Mouse (Mus musculus) MEL (cell line): Measurements from ENCODE around the gene Elovl5. TPM values are rescaled to one million over a fixed set of nuclear protein-coding genes. Genes with fewer than 3 reads are reported as not detected.

ENCODE experiments used
- DNase-seq: peaks from one replicate; pipeline ENCODE4 v3.0.0; 2011; ENCODE audit warnings: low read depth, low spot score
- H3K27ac ChIP-seq: 2 replicates; pipeline ENCODE4 v1.5.1; 2012; ENCODE audit warnings: low read depth, mild to moderate bottlenecking, control low read depth, low read length, moderate library complexity; ENCODE audit not compliant: control insufficient read depth
- H3K27me3 ChIP-seq, 2 experiments: fragments of 150-350 bp in 1 of 2; sonication (generic) in 1 of 2; 2 replicates each; pipeline ENCODE4 v1.6.1; 2012; ENCODE audit warnings: low read length in 2 of 2, mild to moderate bottlenecking in 2 of 2, improper control_type of control experiment in 1 of 2, moderate library complexity in 1 of 2; ENCODE audit not compliant: insufficient read depth in 2 of 2, control insufficient read depth in 1 of 2
- H3K36me3 ChIP-seq, 2 experiments: 2 replicates each; pipeline ENCODE4 v1.6.1; 2012 to 2014; ENCODE audit warnings: low read length in 2 of 2, improper control_type of control experiment in 1 of 2, inconsistent platforms in 1 of 2, mild to moderate bottlenecking in 1 of 2; ENCODE audit not compliant: insufficient read depth in 2 of 2, control insufficient read depth in 1 of 2
- H3K4me1 ChIP-seq, 2 experiments: fragments of 150-350 bp in 1 of 2; sonication (generic) in 1 of 2; 2 replicates each; pipeline ENCODE4 v1.6.1; 2012; ENCODE audit warnings: low read length in 2 of 2, improper control_type of control experiment in 1 of 2, mild to moderate bottlenecking in 1 of 2; ENCODE audit not compliant: insufficient read depth in 2 of 2, control insufficient read depth in 1 of 2
- H3K4me3 ChIP-seq, 2 experiments: fragments of 150-350 bp in 1 of 2; sonication (generic) in 1 of 2; 2 replicates each; pipeline ENCODE4 v1.5.1; 2012; ENCODE audit warnings: low read depth in 2 of 2, low read length in 2 of 2, mild to moderate bottlenecking in 2 of 2, moderate library complexity in 2 of 2, control low read depth in 1 of 2, improper control_type of control experiment in 1 of 2; ENCODE audit not compliant: control insufficient read depth in 1 of 2, insufficient read depth in 1 of 2
- H3K79me2 ChIP-seq: 2 replicates; pipeline ENCODE4 v1.6.1; 2012; ENCODE audit warnings: mild to moderate bottlenecking, low read length, moderate library complexity; ENCODE audit not compliant: control insufficient read depth, poor library complexity, insufficient read depth
- H3K9ac ChIP-seq: 2 replicates; pipeline ENCODE4 v1.6.1; 2012; ENCODE audit warnings: low read depth, mild to moderate bottlenecking, control low read depth, low read length, moderate library complexity; ENCODE audit not compliant: control insufficient read depth, poor library complexity, severe bottlenecking
- H3K9me3 ChIP-seq: fragments of 150-350 bp; sonication (generic); replicated peaks from 2 replicates; pipeline ENCODE4 v1.6.1; 2012; ENCODE audit warnings: mild to moderate bottlenecking, low read length, improper control_type of control experiment, moderate library complexity; ENCODE audit not compliant: insufficient read depth
- CHD1 ChIP-seq: IDR thresholded peaks from 2 replicates; pipeline ENCODE4 v1.6.1; 2012; ENCODE audit warnings: low read depth, mild to moderate bottlenecking, inconsistent platforms, low read length, improper control_type of control experiment
- CTCF ChIP-seq, 3 experiments: IDR thresholded peaks in 2 of 3; conservative IDR thresholded peaks in 1 of 3; 2 replicates each; pipeline ENCODE4 v1.5.1; 2011 to 2012; ENCODE audit warnings: low read length in 3 of 3, low read depth in 2 of 3, mild to moderate bottlenecking in 2 of 3, improper control_type of control experiment in 1 of 3, inconsistent platforms in 1 of 3, mixed read lengths in 1 of 3, moderate library complexity in 1 of 3; ENCODE audit not compliant: control insufficient read depth in 1 of 3, insufficient read depth in 1 of 3, poor library complexity in 1 of 3, severe bottlenecking in 1 of 3
- E2F4 ChIP-seq: IDR thresholded peaks from 2 replicates; pipeline ENCODE4 v1.6.1; 2011; ENCODE audit warnings: low read depth, low read length, improper control_type of control experiment, borderline replicate concordance
- ETS1 ChIP-seq: IDR thresholded peaks from 2 replicates; pipeline ENCODE4 v1.6.1; 2012; ENCODE audit warnings: low read depth, mild to moderate bottlenecking, inconsistent platforms, low read length, improper control_type of control experiment, moderate library complexity
- GABPA ChIP-seq: IDR thresholded peaks from 2 replicates; pipeline ENCODE4 v1.6.1; 2012; ENCODE audit warnings: low read depth, mild to moderate bottlenecking, inconsistent platforms, low read length, improper control_type of control experiment, moderate library complexity
- GATA1 ChIP-seq: IDR thresholded peaks from 2 replicates; pipeline ENCODE4 v1.6.1; 2011; ENCODE audit warnings: low read depth, low read length, improper control_type of control experiment
- HCFC1 ChIP-seq: IDR thresholded peaks from 2 replicates; pipeline ENCODE4 v1.6.1; 2012; ENCODE audit warnings: low read depth, mild to moderate bottlenecking, inconsistent platforms, low read length, improper control_type of control experiment, moderate library complexity
- KAT2A ChIP-seq: conservative IDR thresholded peaks from 2 replicates; pipeline ENCODE4 v1.6.1; 2012; ENCODE audit warnings: low read depth, low read length, improper control_type of control experiment, inconsistent platforms
- MAZ ChIP-seq: IDR thresholded peaks from 2 replicates; pipeline ENCODE4 v1.6.1; 2012; ENCODE audit warnings: low read depth, mild to moderate bottlenecking, inconsistent platforms, low read length, improper control_type of control experiment
- MYC ChIP-seq: IDR thresholded peaks from 2 replicates; pipeline ENCODE4 v1.6.1; 2011; ENCODE audit warnings: low read depth, mild to moderate bottlenecking, low read length, improper control_type of control experiment, moderate library complexity
- POLR2AphosphoS2 ChIP-seq: IDR thresholded peaks from 2 replicates; pipeline ENCODE4 v1.6.1; 2011; ENCODE audit warnings: low read length, improper control_type of control experiment
- POLR2AphosphoS5 ChIP-seq: IDR thresholded peaks from 2 replicates; pipeline ENCODE4 v1.6.1; 2012; ENCODE audit warnings: low read depth, borderline replicate concordance, mild to moderate bottlenecking, inconsistent platforms, low read length, moderate library complexity, mixed read lengths
- RAD21 ChIP-seq: IDR thresholded peaks from 2 replicates; pipeline ENCODE4 v1.6.1; 2011; ENCODE audit warnings: mild to moderate bottlenecking, low read depth, low read length, improper control_type of control experiment
- SMC3 ChIP-seq: IDR thresholded peaks from 2 replicates; pipeline ENCODE4 v1.6.1; 2011; ENCODE audit warnings: low read depth, low read length, improper control_type of control experiment
- TAL1 ChIP-seq: IDR thresholded peaks from 2 replicates; pipeline ENCODE4 v1.6.1; 2012; ENCODE audit warnings: mild to moderate bottlenecking, inconsistent platforms, low read length, moderate library complexity, mixed read lengths
- USF1 ChIP-seq: IDR thresholded peaks from 2 replicates; pipeline ENCODE4 v1.6.1; 2014; ENCODE audit warnings: low read depth, mild to moderate bottlenecking, inconsistent platforms, low read length, improper control_type of control experiment, moderate library complexity
- ZC3H11A ChIP-seq: IDR thresholded peaks from 2 replicates; pipeline ENCODE4 v1.6.1; 2012; ENCODE audit warnings: low read depth, mild to moderate bottlenecking, inconsistent platforms, low read length, improper control_type of control experiment
- polyA plus RNA-seq, 2 experiments: library from polyadenylated mRNA; stranded (reverse) in 1 of 2; unstranded in 1 of 2; fragments of >175 nt in 1 of 2; fragments of >200 nt in 1 of 2; gene quantifications; 2 replicates each; pipeline versions ENCODE4 v1.2.1 to v1.2.4; 2012; ENCODE audit warnings: low replicate concordance in 2 of 2, low read depth in 1 of 2; ENCODE audit not compliant: insufficient read length in 2 of 2, insufficient read depth in 1 of 2, missing spikeins in 1 of 2
- total RNA-seq: library from RNA; depleted of rRNA; stranded (reverse); fragments of 300-350 nt; gene quantifications from 2 replicates; pipeline ENCODE4 v1.2.3, GENCODE M21; 2012

The Elovl5 gene
- total and polyA plus RNA-seq, 3 experiments: 52.3 to 73.0 (median 58.3) TPM

- no peaks in the 10 kb centered on the region for H3K4me1 ChIP-seq
- H3K79me2 ChIP-seq: no peaks in the 10 kb centered on the region
- peaks cover 5 to 6% of the 10 kb centered on the region in 2 experiments; a peak in 3 of 4 replicates for H3K27me3 ChIP-seq
- H3K4me3 ChIP-seq: no peak overlapping the region
- H3K36me3 ChIP-seq: no peaks in the 10 kb centered on the region
- no peak overlapping the region for H3K27ac ChIP-seq
- no peaks in the 10 kb centered on the region for H3K9me3 ChIP-seq
- H3K9ac ChIP-seq: no peak overlapping the region
- DNase-seq: peak; percentile 60
- TF ChIP-seq GABPA (no peak), KAT2A (no peak), ZC3H11A (peak; percentile 81), TAL1 (no peak), CHD1 (no peak), RAD21 (peak; percentile 84), GATA1 (peak; percentile 53; the same call in 1 of the 2 replicates), E2F4 (no peak), MAZ (no peak), SMC3 (peak; percentile 92), ETS1 (no peak), CTCF (IDR thresholded peaks at IDR 0.05 in 2 of 3, conservative IDR thresholded peaks at IDR 0.05 in 1 of 3; ENCODE audit: control insufficient read depth in 1 of 3, insufficient read depth in 1 of 3, low read depth in 2 of 3, low read length in 3 of 3, poor library complexity in 1 of 3, severe bottlenecking in 1 of 3) (peak; percentile 83 to 96 (median 92))
Observed at GRCm38 (mm10) chr9:78024823-78025222, 107.7 kb downstream of the Elovl5 start.

- TF ChIP-seq SMC3 (no peak), MYC (no peak), USF1 (no peak), POLR2AphosphoS2 (no peak), POLR2AphosphoS5 (no peak), HCFC1 (no peak)
- H3K4me3 ChIP-seq: no peak overlapping the region
- H3K79me2 ChIP-seq: no peaks in the 10 kb centered on the region
- no peaks in the 10 kb centered on the region for H3K36me3 ChIP-seq
- no peaks in the 10 kb centered on the region for H3K9me3 ChIP-seq
- H3K9ac ChIP-seq: no peak overlapping the region
- H3K4me1 ChIP-seq: no peaks in the 10 kb centered on the region
- H3K27ac ChIP-seq: no peak overlapping the region
- peaks cover under 1 to 3% of the 10 kb centered on the region in 2 experiments; a peak in 2 of 4 replicates for H3K27me3 ChIP-seq
- DNase-seq: no peak
Observed at GRCm38 (mm10) chr9:78027099-78027498, 109.9 kb downstream of the Elovl5 start.
